ENCODE assay signal across 31 mouse cellular contexts in the genomic region with DNA sequence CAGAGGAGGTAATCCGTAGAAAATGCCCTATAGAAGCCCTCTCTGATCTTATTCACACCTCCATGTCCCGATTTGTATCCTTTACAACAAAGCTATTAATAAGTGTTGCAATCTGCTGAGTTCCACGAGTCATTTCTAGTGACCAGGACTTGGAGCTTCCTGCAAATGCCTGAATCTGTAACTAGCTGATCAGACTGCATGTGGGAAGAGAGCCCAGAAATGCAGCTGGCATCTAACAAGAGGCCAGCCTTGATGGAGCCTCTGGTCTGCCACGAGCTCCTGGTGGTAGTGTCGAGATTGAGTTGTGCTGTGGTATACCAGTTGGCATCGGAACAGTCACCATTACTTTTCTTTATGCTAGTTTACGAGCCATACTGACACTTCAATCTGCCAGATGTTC.
DNase-seq lines count a peak whose midpoint lies in the region; ATAC-seq and TF ChIP-seq lines count a peak whose summit lies in the region.
"Had no signal": no experiment of that assay in that cellular context is flagged by ENCODE, and none has a peak within 500 bp of the region (broad histone marks: within the 10 kb centered on the region; RNA-seq: fewer than 3 reads in every experiment).

No protein-coding gene starts in this region.

- 77% methylated on average over 7 of the region's 7 CpGs for WGBS in forebrain, embryonic 14.5 days
- 85% methylated on average over 7 of the region's 7 CpGs for WGBS in forebrain, embryonic 11.5 days
- WGBS in hindbrain, postnatal 0 days: 62% methylated on average over 7 of the region's 7 CpGs
- WGBS in hindbrain, embryonic 14.5 days: 79% methylated on average over 7 of the region's 7 CpGs

- no peaks in the 10 kb centered on the region for H3K9me3 ChIP-seq in forebrain, embryonic 14.5 days (replicated peaks; ENCODE audit: control insufficient read depth, low read length)
- no peaks in the 10 kb centered on the region for H3K9me3 ChIP-seq in forebrain, embryonic 11.5 days (ENCODE audit: control insufficient read depth, low read length)
- H3K9me3 ChIP-seq in hindbrain, postnatal 0 days (ENCODE audit: low read length): no peaks in the 10 kb centered on the region
- H3K9me3 ChIP-seq in hindbrain, embryonic 14.5 days (ENCODE audit: control insufficient read depth, low read length): no peaks in the 10 kb centered on the region
- H3K9me3 ChIP-seq: embryonic facial prominence, embryonic 13.5 days; heart, embryonic 13.5 days; hindbrain, embryonic 15.5 days; intestine, embryonic 15.5 days; limb, embryonic 10.5 days; liver, embryonic 15.5 days; lung, embryonic 15.5 days had no signal

- H3K9ac ChIP-seq in forebrain, embryonic 14.5 days (ENCODE audit: low read length): no peak overlapping the region
- no peak overlapping the region for H3K9ac ChIP-seq in forebrain, embryonic 11.5 days (ENCODE audit: low read length)
- H3K9ac ChIP-seq in hindbrain, postnatal 0 days (replicated peaks; ENCODE audit: low read length): no peak overlapping the region
- H3K9ac ChIP-seq in hindbrain, embryonic 14.5 days: no peak overlapping the region
- H3K9ac ChIP-seq: embryonic facial prominence, embryonic 13.5 days; heart, embryonic 13.5 days; hindbrain, embryonic 15.5 days; intestine, embryonic 15.5 days; liver, embryonic 15.5 days; lung, embryonic 15.5 days had no signal

- H3K4me2 ChIP-seq in forebrain, embryonic 14.5 days (ENCODE audit: low read length): no peak overlapping the region
- H3K4me2 ChIP-seq in forebrain, embryonic 11.5 days (ENCODE audit: low read depth, low read length, severe bottlenecking): no peak overlapping the region
- H3K4me2 ChIP-seq in hindbrain, postnatal 0 days (ENCODE audit: low read depth, low read length): no peak overlapping the region
- no peak overlapping the region for H3K4me2 ChIP-seq in hindbrain, embryonic 14.5 days (replicated peaks)
- H3K4me2 ChIP-seq: embryonic facial prominence, embryonic 13.5 days; heart, embryonic 13.5 days; hindbrain, embryonic 15.5 days; intestine, embryonic 15.5 days; liver, embryonic 15.5 days; lung, embryonic 15.5 days had no signal

- no peak overlapping the region for H3K27ac ChIP-seq in forebrain, embryonic 14.5 days (ENCODE audit: low read depth, low read length)
- H3K27ac ChIP-seq in forebrain, embryonic 11.5 days (ENCODE audit: low read depth, low read length): no peak overlapping the region
- H3K27ac ChIP-seq in hindbrain, postnatal 0 days: no peak overlapping the region
- H3K27ac ChIP-seq in hindbrain, embryonic 14.5 days: no peak overlapping the region
- H3K27ac ChIP-seq: embryonic facial prominence, embryonic 13.5 days; heart, embryonic 13.5 days; hindbrain, embryonic 15.5 days; intestine, embryonic 15.5 days; left cerebral cortex, adult 2 months; limb, embryonic 10.5 days; liver, embryonic 15.5 days; lung, embryonic 15.5 days had no signal

- no peaks in the 10 kb centered on the region; the same call in 1 of the 2 replicates for H3K27me3 ChIP-seq in forebrain, embryonic 14.5 days (replicated peaks; ENCODE audit: control insufficient read depth, insufficient read depth, low read length)
- no peaks in the 10 kb centered on the region for H3K27me3 ChIP-seq in forebrain, embryonic 11.5 days (ENCODE audit: control insufficient read depth, insufficient read depth, low read length)
- no peaks in the 10 kb centered on the region for H3K27me3 ChIP-seq in hindbrain, postnatal 0 days (ENCODE audit: insufficient read depth, low read length)
- H3K27me3 ChIP-seq in hindbrain, embryonic 14.5 days (ENCODE audit: control insufficient read depth, insufficient read depth, low read length): no peaks in the 10 kb centered on the region
- H3K27me3 ChIP-seq: hindbrain, embryonic 15.5 days; intestine, embryonic 15.5 days; liver, embryonic 15.5 days; lung, embryonic 15.5 days had no signal

- peaks cover 6% of the 10 kb centered on the region; the same call in 1 of the 2 replicates for H3K4me1 ChIP-seq in forebrain, embryonic 14.5 days (ENCODE audit: control insufficient read depth, insufficient read depth, low read length)
- H3K4me1 ChIP-seq in forebrain, embryonic 11.5 days (replicated peaks; ENCODE audit: control insufficient read depth, insufficient read depth, low read length): peaks cover 6% of the 10 kb centered on the region; the same call in 1 of the 2 replicates
- no peaks in the 10 kb centered on the region for H3K4me1 ChIP-seq in hindbrain, postnatal 0 days (ENCODE audit: insufficient read depth, low read length)
- H3K4me1 ChIP-seq in hindbrain, embryonic 14.5 days (replicated peaks; ENCODE audit: control insufficient read depth, insufficient read depth, low read length): no peaks in the 10 kb centered on the region
- H3K4me1 ChIP-seq: hindbrain, embryonic 15.5 days; intestine, embryonic 15.5 days; liver, embryonic 15.5 days had no signal

- ATAC-seq in forebrain, embryonic 14.5 days: no peak
- no peak for ATAC-seq in forebrain, embryonic 11.5 days (replicated peaks; ENCODE audit: low FRiP score)
- ATAC-seq in hindbrain, postnatal 0 days: no peak
- ATAC-seq in hindbrain, embryonic 14.5 days (ENCODE audit: low FRiP score): no peak
- ATAC-seq: intestine, embryonic 15.5 days; midbrain, embryonic 16.5 days had no signal

- peak; percentile 33 for DNase-seq in forebrain, embryonic 14.5 days (ENCODE audit: low spot score)
- DNase-seq in forebrain, embryonic 11.5 days (ENCODE audit: low spot score): no peak
- peak; percentile 39 for DNase-seq in hindbrain, postnatal 0 days (ENCODE audit: low spot score)
- DNase-seq in hindbrain, embryonic 14.5 days (ENCODE audit: low spot score): no peak
- DNase-seq in 3134 (ENCODE audit: extremely low read depth, insufficient read length, low spot score): peak; percentile 13
- peak; percentile 71 for DNase-seq in Muller cell, postnatal 12 days (ENCODE audit: inconsistent ontology term)
- DNase-seq in frontal cortex, adult 2 months (ENCODE audit: extremely low spot score in 1 of 2, low spot score in 1 of 2): no peak
- DNase-seq in urinary bladder, postnatal 10 days (ENCODE audit: low spot score): no peak
- DNase-seq: adrenal gland, postnatal 25 days; B cell, adult 2 months; cerebellum, adult 11-12 months; cerebellum, postnatal 36 days; embryo, embryonic 11 days; gastrocnemius, postnatal 25 days; heart, postnatal 4 days; kidney, postnatal 25 days; liver; lung, postnatal 4 days; right cerebral cortex, adult 18-20 months; thymus, adult 18-20 months; thymus, postnatal 36 days had no signal

- H3K36me3 ChIP-seq in forebrain, embryonic 14.5 days (ENCODE audit: control insufficient read depth, insufficient read depth, low read length): no peaks in the 10 kb centered on the region
- no peaks in the 10 kb centered on the region for H3K36me3 ChIP-seq in forebrain, embryonic 11.5 days (ENCODE audit: control insufficient read depth, insufficient read depth, low read length)
- H3K36me3 ChIP-seq in hindbrain, postnatal 0 days (ENCODE audit: insufficient read depth, low read length): no peaks in the 10 kb centered on the region
- no peaks in the 10 kb centered on the region for H3K36me3 ChIP-seq in hindbrain, embryonic 14.5 days (replicated peaks; ENCODE audit: control insufficient read depth, insufficient read depth)
- H3K36me3 ChIP-seq: embryonic facial prominence, embryonic 13.5 days; heart, embryonic 13.5 days; hindbrain, embryonic 15.5 days; intestine, embryonic 15.5 days; limb, embryonic 10.5 days; liver, embryonic 15.5 days; lung, embryonic 15.5 days had no signal

- TF ChIP-seq CTCF in hindbrain, postnatal 0 days (IDR thresholded peaks at IDR 0.05; ENCODE audit: low read depth): no peak

- no peak overlapping the region for H3K4me3 ChIP-seq in forebrain, embryonic 14.5 days (ENCODE audit: low read depth, low read length)
- H3K4me3 ChIP-seq in forebrain, embryonic 11.5 days (ENCODE audit: low read depth, low read length): no peak overlapping the region
- no peak overlapping the region for H3K4me3 ChIP-seq in hindbrain, postnatal 0 days (ENCODE audit: low read length)
- no peak overlapping the region for H3K4me3 ChIP-seq in hindbrain, embryonic 14.5 days (replicated peaks; ENCODE audit: low read length)
- H3K4me3 ChIP-seq: embryonic facial prominence, embryonic 13.5 days; erythroblast, embryonic 14.5 days; heart, embryonic 13.5 days; hindbrain, embryonic 15.5 days; intestine, embryonic 15.5 days; left cerebral cortex, adult 2 months; limb, embryonic 10.5 days; liver, embryonic 15.5 days; lung, embryonic 15.5 days had no signal

Comparison
In these comparisons a context has a peak if more than half of its experiments do, and no peak if none do; other contexts are left out.
1. DNase-seq: peak in forebrain, embryonic 14.5 days (single experiment), hindbrain, postnatal 0 days (single experiment), 3134 (single experiment) and Muller cell, postnatal 12 days (single experiment); none in forebrain, embryonic 11.5 days (single experiment), hindbrain, embryonic 14.5 days (single experiment), frontal cortex, adult 2 months (0 of 2) and urinary bladder, postnatal 10 days (single experiment).